Mouse (Mus musculus) erythroblast, embryonic 14.5 days (primary cell): ENCODE measurements around the gene A030003K21Rik. TPM values are rescaled to one million over a fixed set of nuclear protein-coding genes. Genes with fewer than 3 reads are reported as not detected.
"Not testable (repeated sequence)": the region's sequence is repeated elsewhere in the genome, so short reads cannot be mapped to it uniquely, and the experiment has no call there.

Experiments used
- H3K27me3 ChIP-seq: 2 replicates; pipeline ENCODE4 v1.6.1; 2012; ENCODE audit warnings: inconsistent platforms; ENCODE audit not compliant: control insufficient read depth
- H3K36me3 ChIP-seq: 2 replicates; pipeline ENCODE4 v1.6.1; 2012; ENCODE audit warnings: mild to moderate bottlenecking, inconsistent platforms; ENCODE audit not compliant: control insufficient read depth
- H3K4me1 ChIP-seq: 2 replicates; pipeline ENCODE4 v1.6.1; 2012; ENCODE audit warnings: inconsistent platforms; ENCODE audit not compliant: control insufficient read depth
- H3K4me3 ChIP-seq: replicated peaks from 2 replicates; pipeline ENCODE3; 2012; ENCODE audit warnings: moderate library complexity, mild to moderate bottlenecking, inconsistent platforms
- H3K9me3 ChIP-seq: 2 replicates; pipeline ENCODE4 v1.6.1; 2012; ENCODE audit warnings: low read length, inconsistent platforms, mixed read lengths; ENCODE audit not compliant: control insufficient read depth
- GATA1 ChIP-seq: IDR thresholded peaks from 2 replicates; pipeline ENCODE4 v1.6.1; 2012; ENCODE audit warnings: low read length, inconsistent platforms, mixed read lengths
- TAL1 ChIP-seq: IDR thresholded peaks from 3 replicates; pipeline ENCODE4 v1.6.1; 2012; ENCODE audit warnings: low read length, inconsistent platforms, mixed read lengths
- polyA plus RNA-seq: library from polyadenylated mRNA; stranded (reverse); fragments of >175 nt; gene quantifications from 2 replicates; pipeline ENCODE4 v1.2.3, GENCODE M21; 2012

The A030003K21Rik gene
- not detected in 2 replicates for polyA plus RNA-seq

- not testable (repeated sequence) for H3K36me3 ChIP-seq, H3K4me3 ChIP-seq, H3K27me3 ChIP-seq, H3K4me1 ChIP-seq, H3K9me3 ChIP-seq
These were observed at the start of gene A030003K21Rik for GRCm38 (mm10) chr1:82943295-82943694. Gene A030003K21Rik (minus strand): TSS chr1:82943388.

GRCm38 (mm10) chr1:82992093-82992492 lies 48.9 kb upstream of the A030003K21Rik start:
- Histone ChIP-seq H3K27me3 (no peaks in the 10 kb centered on the region), H3K4me3 (no peak overlapping the region), H3K4me1 (no peaks in the 10 kb centered on the region), H3K9me3 (no peaks in the 10 kb centered on the region), H3K36me3 (no peaks in the 10 kb centered on the region)
- TF ChIP-seq TAL1 (no peak), GATA1 (no peak)

DNA sequence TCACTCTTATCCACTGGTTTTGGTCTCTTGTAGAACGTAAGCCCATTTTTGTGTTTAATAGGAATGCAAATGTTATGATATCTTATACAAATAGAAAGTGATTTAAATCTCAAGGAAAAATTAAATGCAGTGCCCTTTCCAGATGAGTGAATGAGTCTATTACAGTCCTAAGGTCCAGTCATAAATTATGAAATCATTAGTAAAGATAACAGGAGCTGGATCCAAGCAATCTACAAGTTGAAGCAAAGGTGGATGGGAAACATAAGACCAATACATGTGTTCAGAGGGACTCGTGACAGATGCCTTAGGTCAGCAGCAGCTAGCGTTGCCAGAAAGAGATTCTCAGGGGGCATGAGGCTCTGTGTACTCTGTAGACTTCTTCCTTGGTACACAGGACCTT lies 48.4 kb upstream of the A030003K21Rik start:
- no peaks in the 10 kb centered on the region for H3K27me3 ChIP-seq
- H3K4me1 ChIP-seq, result no peaks in the 10 kb centered on the region
- H3K36me3 ChIP-seq, result no peaks in the 10 kb centered on the region
- TF ChIP-seq TAL1 (no peak), GATA1 (no peak)
- no peaks in the 10 kb centered on the region for H3K9me3 ChIP-seq
- H3K4me3 ChIP-seq, result no peak overlapping the region

DNA sequence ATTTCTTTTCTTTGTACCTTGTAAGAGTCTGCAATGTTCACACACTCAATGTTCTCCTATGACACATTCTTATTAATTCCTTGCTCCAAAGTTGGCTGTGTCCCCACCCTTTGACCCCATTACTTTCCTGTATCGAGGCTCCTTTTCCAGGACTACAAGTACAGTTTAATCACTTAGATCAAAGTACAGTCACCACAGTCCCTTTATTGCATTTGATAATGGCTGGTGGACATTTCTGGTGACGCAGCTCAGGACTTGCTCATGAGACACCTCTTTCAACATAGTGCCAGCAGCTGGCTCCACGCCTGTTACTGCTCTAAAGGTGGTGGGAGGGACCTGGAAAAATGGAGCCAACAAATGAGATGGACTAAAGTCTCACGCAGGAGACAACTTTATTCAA lies 47.9 kb upstream of the A030003K21Rik start:
- H3K4me1 ChIP-seq, result no peaks in the 10 kb centered on the region
- H3K4me3 ChIP-seq, result no peak overlapping the region
- H3K9me3 ChIP-seq, result no peaks in the 10 kb centered on the region
- TF ChIP-seq TAL1, result no peak
- TF ChIP-seq GATA1, result no peak
- no peaks in the 10 kb centered on the region for H3K36me3 ChIP-seq
- no peaks in the 10 kb centered on the region for H3K27me3 ChIP-seq

DNA sequence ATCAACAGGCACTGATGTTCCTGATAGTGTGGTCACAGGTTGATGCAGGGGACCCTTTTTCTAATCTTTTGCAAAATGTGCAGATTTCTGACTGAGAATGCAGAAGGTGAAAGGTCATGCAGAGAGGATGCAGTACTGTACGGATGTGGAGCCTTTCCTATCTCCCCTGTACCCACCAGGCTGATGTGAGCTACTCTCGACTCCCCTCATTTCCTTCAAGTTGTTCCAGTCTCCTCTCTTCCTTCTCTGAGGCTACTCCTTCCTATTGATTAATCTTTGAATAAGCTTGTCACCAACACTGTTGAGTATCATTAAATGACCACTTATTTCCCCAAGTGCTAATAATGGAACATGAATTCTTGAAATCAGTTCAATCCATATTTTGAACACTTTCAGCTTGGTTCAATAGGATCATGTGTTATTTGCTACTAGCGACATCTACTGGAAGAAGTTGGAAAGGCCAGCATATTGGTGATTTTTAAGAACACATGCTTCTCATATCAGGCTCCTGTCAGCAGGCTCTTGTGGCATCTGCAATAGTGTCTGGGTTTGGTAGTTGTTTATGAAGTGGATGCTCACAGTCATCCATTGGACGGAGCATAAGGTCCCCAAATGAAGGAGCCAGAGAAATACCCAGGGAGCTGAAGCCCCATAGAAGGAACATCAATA lies 44.5 kb upstream of the A030003K21Rik start:
- no peak overlapping the region for H3K4me3 ChIP-seq
- TF ChIP-seq GATA1 (no peak), TAL1 (no peak)
- no peaks in the 10 kb centered on the region for H3K4me1 ChIP-seq
- H3K27me3 ChIP-seq, result no peaks in the 10 kb centered on the region
- H3K9me3 ChIP-seq, result peaks cover 4% of the 10 kb centered on the region
- H3K36me3 ChIP-seq, result no peaks in the 10 kb centered on the region

DNA sequence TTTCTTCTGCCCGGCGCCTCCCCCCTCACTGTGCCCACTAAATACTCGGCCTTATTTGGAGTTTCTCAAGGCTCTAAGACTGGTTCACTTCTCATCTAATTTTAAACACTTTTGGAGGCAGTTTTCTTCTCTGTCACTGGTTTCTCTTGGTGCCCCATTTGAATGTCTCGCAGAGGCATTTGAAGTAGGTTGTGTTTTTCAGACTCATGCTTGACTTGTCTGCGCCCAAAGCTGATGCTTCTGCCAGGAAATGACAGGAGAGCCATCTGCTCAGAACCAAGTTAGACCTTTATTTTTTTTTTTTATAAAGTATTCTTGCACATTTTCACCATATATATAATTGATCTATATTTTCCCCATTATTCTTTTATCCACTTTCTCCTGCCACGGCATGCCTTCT lies 43.5 kb upstream of the A030003K21Rik start:
- no peaks in the 10 kb centered on the region for H3K36me3 ChIP-seq
- H3K4me3 ChIP-seq, result no peak overlapping the region
- no peaks in the 10 kb centered on the region for H3K27me3 ChIP-seq
- peaks cover 4% of the 10 kb centered on the region for H3K9me3 ChIP-seq
- H3K4me1 ChIP-seq, result no peaks in the 10 kb centered on the region
- TF ChIP-seq GATA1 (no peak), TAL1 (no peak)

DNA sequence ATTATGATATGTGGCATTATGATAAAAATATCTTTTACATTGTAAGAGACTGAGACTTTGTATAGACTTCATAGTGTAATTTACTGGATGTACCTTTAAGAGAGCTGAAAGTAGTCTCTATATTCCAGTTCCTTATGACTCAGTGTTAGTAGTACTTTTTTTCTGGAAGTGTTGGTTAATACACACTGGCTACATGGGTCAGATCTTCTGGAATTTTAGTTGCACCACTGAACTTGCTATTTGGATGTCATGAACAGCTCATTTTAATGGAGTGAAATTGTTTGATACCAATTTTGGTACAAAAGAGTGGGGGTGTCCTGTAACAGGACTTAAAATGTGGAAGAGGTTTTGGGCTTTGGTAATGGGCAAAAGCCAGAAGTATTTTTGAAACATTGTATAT lies 34.7 kb upstream of the A030003K21Rik start:
- Histone ChIP-seq H3K27me3 (no peaks in the 10 kb centered on the region), H3K36me3 (no peaks in the 10 kb centered on the region), H3K9me3 (no peaks in the 10 kb centered on the region), H3K4me3 (no peak overlapping the region), H3K4me1 (peaks cover 8% of the 10 kb centered on the region)
- no peak for TF ChIP-seq TAL1
- TF ChIP-seq GATA1, result no peak

DNA sequence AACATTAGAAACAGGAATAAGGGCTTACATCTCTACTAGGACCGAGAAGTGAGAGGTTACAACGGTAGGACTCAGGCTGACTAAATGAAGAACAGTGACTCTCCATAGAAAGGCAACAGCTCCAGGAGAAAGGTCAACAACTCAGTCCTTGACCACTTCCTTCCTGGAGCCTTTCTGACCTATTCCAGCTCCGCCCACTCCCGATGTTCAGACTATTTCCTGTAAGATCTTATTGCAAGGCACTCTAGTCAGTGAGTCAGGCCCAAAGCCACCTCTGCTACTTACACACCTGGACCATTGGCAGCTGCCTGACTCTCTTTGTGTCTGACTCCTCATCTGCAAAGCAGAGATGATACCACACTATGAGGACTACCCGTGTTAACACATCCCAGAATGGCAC lies 32.6 kb upstream of the A030003K21Rik start:
- H3K4me3 ChIP-seq, result no peak overlapping the region
- H3K4me1 ChIP-seq, result peaks cover 8% of the 10 kb centered on the region
- no peaks in the 10 kb centered on the region for H3K9me3 ChIP-seq
- no peaks in the 10 kb centered on the region for H3K36me3 ChIP-seq
- H3K27me3 ChIP-seq, result no peaks in the 10 kb centered on the region
- TF ChIP-seq GATA1 (no peak), TAL1 (no peak)

DNA sequence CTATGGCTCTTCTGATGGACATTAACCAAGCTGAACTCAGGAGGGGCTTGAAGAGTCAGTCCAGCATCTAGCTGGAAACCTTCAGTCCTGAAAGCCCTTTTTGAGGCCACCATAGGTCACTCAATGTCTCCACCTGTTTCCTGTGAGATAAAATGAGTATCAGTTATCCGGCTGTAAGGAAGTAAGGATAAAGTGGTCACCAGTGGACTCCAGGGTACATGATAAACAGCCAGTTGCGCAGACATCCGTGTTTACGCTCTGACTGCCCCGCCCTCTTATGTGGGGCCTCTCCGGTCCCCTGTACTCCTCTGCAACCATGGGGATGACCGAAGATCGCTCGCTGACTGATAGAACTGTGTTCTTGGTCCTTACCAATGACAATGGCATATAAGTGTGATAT lies 31.2 kb upstream of the A030003K21Rik start:
- Histone ChIP-seq H3K27me3 (no peaks in the 10 kb centered on the region), H3K4me3 (no peak overlapping the region)
- TF ChIP-seq GATA1 (no peak), TAL1 (no peak)

GRCm38 (mm10) chr1:82973901-82974300 lies 30.7 kb upstream of the A030003K21Rik start:
- H3K4me3 ChIP-seq, result no peak overlapping the region
- peaks cover 8% of the 10 kb centered on the region for H3K4me1 ChIP-seq
- no peaks in the 10 kb centered on the region for H3K36me3 ChIP-seq
- H3K9me3 ChIP-seq, result no peaks in the 10 kb centered on the region
- H3K27me3 ChIP-seq, result no peaks in the 10 kb centered on the region
- TF ChIP-seq TAL1 (no peak), GATA1 (no peak)

More for the DNA sequence above, 31.2 kb upstream of the A030003K21Rik start:
- no peaks in the 10 kb centered on the region for H3K36me3 ChIP-seq
- H3K4me1 ChIP-seq, result peaks cover 8% of the 10 kb centered on the region
- H3K9me3 ChIP-seq, result no peaks in the 10 kb centered on the region
